Mouse (Mus musculus) embryonic facial prominence, embryonic 14.5 days (tissue): ENCODE results near the gene Gm49378. TPM values are rescaled to one million over a fixed set of nuclear protein-coding genes. Genes with fewer than 3 reads are reported as not detected.

Source experiments
- ATAC-seq: fragments of 200-750 bp; cut with Nextera tagmentation; 2 replicates; pipeline ENCODE4 v1.8.0; 2017; ENCODE audit warnings: low read depth, moderate number of reproducible peaks, moderate TSS enrichment
- DNase-seq: peaks from one replicate; pipeline ENCODE4 v3.0.0-alpha.2; 2015; ENCODE audit warnings: low spot score
- H3K27ac ChIP-seq: fragments of 300-500 bp; sonication (generic); replicated peaks from 2 replicates; pipeline ENCODE4 v1.5.1; 2014; ENCODE audit warnings: low read depth, mild to moderate bottlenecking, low read length, moderate library complexity
- H3K27me3 ChIP-seq: fragments of 300-500 bp; sonication (generic); replicated peaks from 2 replicates; pipeline ENCODE4 v1.6.1; 2014; ENCODE audit warnings: low read length; ENCODE audit not compliant: control insufficient read depth, insufficient read depth
- H3K36me3 ChIP-seq: fragments of 300-500 bp; sonication (generic); 2 replicates; pipeline ENCODE4 v1.6.1; 2014; ENCODE audit warnings: low read length, mixed read lengths; ENCODE audit not compliant: control insufficient read depth, insufficient read depth
- H3K4me1 ChIP-seq: fragments of 300-500 bp; sonication (generic); 2 replicates; pipeline ENCODE4 v1.6.1; 2014; ENCODE audit warnings: antibody characterized with exemption, low read length; ENCODE audit not compliant: control insufficient read depth, insufficient read depth
- H3K4me2 ChIP-seq: fragments of 300-500 bp; sonication (generic); 2 replicates; pipeline ENCODE4 v1.6.1; 2014; ENCODE audit warnings: low read depth, mild to moderate bottlenecking, low read length, moderate library complexity, mixed read lengths
- H3K4me3 ChIP-seq: fragments of 300-500 bp; sonication (generic); 2 replicates; pipeline ENCODE4 v1.5.1; 2014; ENCODE audit warnings: low read depth, mild to moderate bottlenecking, low read length
- H3K9ac ChIP-seq: fragments of 300-500 bp; sonication (generic); 2 replicates; pipeline ENCODE4 v1.6.1; 2014; ENCODE audit warnings: low read depth, mild to moderate bottlenecking, low read length, moderate library complexity, mixed read lengths
- H3K9me3 ChIP-seq: fragments of 300-500 bp; sonication (generic); 2 replicates; pipeline ENCODE4 v1.6.1; 2016; ENCODE audit warnings: low read length; ENCODE audit not compliant: control insufficient read depth
- WGBS: fragments of 180-500 bp; shearing (Covaris S2); extraction: QIAGEN DNeasy Blood & Tissue Kit; methylation state at CpG from one replicate; pipeline ENCODE4 v1.1.7; 2014; 5-methylcytosine and 5-hydroxymethylcytosine counted together
- polyA plus RNA-seq: library from polyadenylated mRNA; unstranded; fragments of >200 nt; fragmentation: Nextera tagmentation; extraction: Ambion mirVana; gene quantifications from 2 replicates; pipeline ENCODE4 v1.2.1, GENCODE M21; 2014

Gm49378 gene
- polyA plus RNA-seq, 1 experiment from 2014 or later, result 0.79 TPM

- Histone ChIP-seq H3K9me3 (no peaks in the 10 kb centered on the region), H3K4me1 (peaks cover 4% of the 10 kb centered on the region; the same call in 1 of the 2 replicates), H3K27me3 (no peaks in the 10 kb centered on the region), H3K9ac (peak within 1 kb of the TSS; percentile 60), H3K27ac (peak within 1 kb of the TSS; percentile 48), H3K4me3 (peak within 1 kb of the TSS; percentile 42), H3K36me3 (peaks cover 81% of the 10 kb centered on the region), H3K4me2 (peak within 1 kb of the TSS; percentile 59)
- 83% methylated on average over 7 of the region's 7 CpGs for WGBS
- no peak for ATAC-seq
- no peak for DNase-seq
Observed at GRCm38 (mm10) chr14:55603271-55603632, 34.4 kb downstream of the Gm49378 start, which contains the start of gene Irf9. Irf9 (plus strand) TSS chr14:55603571.

- H3K4me2 ChIP-seq, result no peak overlapping the region
- peaks cover 91% of the 10 kb centered on the region for H3K36me3 ChIP-seq
- no peak for ATAC-seq
- WGBS, result 96% methylated on average over 21 of the region's 21 CpGs
- no peaks in the 10 kb centered on the region for H3K9me3 ChIP-seq
- H3K4me1 ChIP-seq, result peaks cover 3% of the 10 kb centered on the region; the same call in 1 of the 2 replicates
- H3K27ac ChIP-seq, result no peak overlapping the region
- H3K9ac ChIP-seq, result no peak overlapping the region
- DNase-seq, result no peak
- no peaks in the 10 kb centered on the region for H3K27me3 ChIP-seq
- H3K4me3 ChIP-seq, result no peak overlapping the region
Observed at GRCm38 (mm10) chr14:55598521-55599390, 38.9 kb downstream of the Gm49378 start.

DNA sequence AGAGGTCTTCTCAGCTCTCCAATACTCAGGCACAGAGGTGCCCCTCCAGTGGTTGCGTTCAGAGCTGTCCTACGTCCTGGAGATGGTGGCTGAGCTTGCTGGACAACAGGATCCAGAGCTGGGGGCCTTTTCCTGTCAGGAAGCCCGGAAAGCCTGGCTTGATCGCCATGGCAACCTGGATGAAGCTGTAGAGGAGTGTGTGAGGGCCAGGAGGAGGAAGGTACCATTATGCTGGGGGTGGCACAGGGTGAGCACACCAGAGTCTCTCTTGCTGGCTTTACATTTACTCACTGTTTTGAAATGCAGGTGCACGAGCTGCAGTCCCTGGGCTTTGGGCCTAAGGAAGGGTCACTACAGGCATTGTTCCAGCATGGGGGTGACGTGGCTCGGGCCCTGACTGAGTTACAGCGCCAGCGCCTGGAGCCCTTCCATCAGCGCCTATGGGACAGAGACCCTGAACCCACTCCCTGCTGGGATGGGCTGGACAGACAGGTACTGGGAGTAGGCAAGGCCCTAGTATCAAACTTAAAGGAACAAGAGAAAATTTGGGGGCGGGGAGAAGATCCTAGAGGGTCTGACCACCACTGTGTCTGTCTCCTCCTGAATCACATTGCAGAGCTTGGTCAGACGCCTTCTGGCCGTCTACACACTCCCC lies 41.5 kb downstream of the Gm49378 start:
- Histone ChIP-seq H3K4me1 (peaks cover 7% of the 10 kb centered on the region), H3K9me3 (no peaks in the 10 kb centered on the region), H3K4me3 (no peak overlapping the region), H3K4me2 (no peak overlapping the region), H3K27me3 (no peaks in the 10 kb centered on the region), H3K36me3 (peaks cover 65% of the 10 kb centered on the region), H3K9ac (no peak overlapping the region), H3K27ac (no peak overlapping the region)
- 84% methylated on average over 13 of the region's 13 CpGs for WGBS
- ATAC-seq (no peak), DNase-seq (no peak)

GRCm38 (mm10) chr14:55592226-55592625 lies 45.5 kb downstream of the Gm49378 start:
- Histone ChIP-seq H3K36me3 (peaks cover 49% of the 10 kb centered on the region), H3K27me3 (no peaks in the 10 kb centered on the region), H3K27ac (no peak overlapping the region; the same call in 1 of the 2 replicates), H3K4me3 (peak overlapping the region; percentile 74), H3K4me2 (peak overlapping the region; percentile 92), H3K9ac (peak overlapping the region; percentile 79), H3K4me1 (peaks cover 13% of the 10 kb centered on the region), H3K9me3 (no peaks in the 10 kb centered on the region)
- ATAC-seq, result no peak
- DNase-seq, result no peak
- 2% methylated on average over 16 of the region's 16 CpGs for WGBS

GRCm38 (mm10) chr14:55591331-55591891 lies 46.3 kb downstream of the Gm49378 start, which contains the start of gene Rnf31:
Rnf31 (plus strand) TSS chr14:55591708.
- no peaks in the 10 kb centered on the region for H3K9me3 ChIP-seq
- H3K4me1 ChIP-seq, result peaks cover 13% of the 10 kb centered on the region
- H3K27ac ChIP-seq, result peak within 1 kb of the TSS; percentile 96
- H3K9ac ChIP-seq, result peak within 1 kb of the TSS; percentile 79
- peaks cover 46% of the 10 kb centered on the region for H3K36me3 ChIP-seq
- no peaks in the 10 kb centered on the region for H3K27me3 ChIP-seq
- H3K4me2 ChIP-seq, result peak within 1 kb of the TSS; percentile 92
- peak within 1 kb of the TSS; percentile 74 for H3K4me3 ChIP-seq
- ATAC-seq (peak; percentile 93), DNase-seq (peak; percentile 97)
- WGBS, result under 1% methylated on average over 29 of the region's 33 CpGs

DNA sequence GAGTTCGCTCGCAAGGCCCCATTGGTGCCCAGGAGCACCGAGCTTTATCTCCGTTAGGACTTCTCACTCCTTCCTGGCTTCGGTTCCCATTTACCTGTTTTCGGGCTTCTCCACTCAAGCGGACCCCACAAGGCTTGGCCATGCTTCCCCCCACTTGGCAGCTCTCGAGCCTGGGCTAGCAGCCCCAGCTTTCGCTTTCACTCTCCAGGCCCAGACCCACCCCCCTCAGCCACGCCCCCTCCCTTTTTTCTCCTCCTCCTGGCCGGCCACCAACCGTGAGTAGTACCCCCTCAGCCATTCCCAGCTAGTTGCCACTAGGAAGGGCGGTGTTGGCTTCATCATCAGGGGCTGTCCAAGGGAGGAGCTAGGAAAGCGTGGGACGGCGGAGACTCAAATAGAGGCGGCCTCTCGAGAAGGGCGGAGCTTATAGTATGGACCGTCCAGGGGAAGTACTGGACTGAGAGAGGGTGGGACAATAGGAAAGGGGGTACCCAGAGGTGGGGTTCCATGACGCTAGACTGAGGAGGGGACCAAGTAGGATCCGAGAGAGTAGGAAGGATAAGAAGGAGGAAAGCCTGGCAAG lies 46.9 kb downstream of the Gm49378 start, which contains the start of gene Psme2:
Gene Psme2, minus strand, starts transcription at position 366 of the 583 bp plus-strand sequence.
- peaks cover 41% of the 10 kb centered on the region for H3K36me3 ChIP-seq
- ATAC-seq (peak; percentile 96), DNase-seq (peak; percentile 99)
- H3K27ac ChIP-seq, result peak within 1 kb of the TSS; percentile 96
- H3K4me2 ChIP-seq, result peak within 1 kb of the TSS; percentile 92
- peaks cover 13% of the 10 kb centered on the region for H3K4me1 ChIP-seq
- H3K9me3 ChIP-seq, result no peaks in the 10 kb centered on the region
- peak within 1 kb of the TSS; percentile 74 for H3K4me3 ChIP-seq
- H3K9ac ChIP-seq, result peak within 1 kb of the TSS; percentile 79
- WGBS, result under 1% methylated on average over 22 of the region's 22 CpGs
- no peaks in the 10 kb centered on the region for H3K27me3 ChIP-seq

DNA sequence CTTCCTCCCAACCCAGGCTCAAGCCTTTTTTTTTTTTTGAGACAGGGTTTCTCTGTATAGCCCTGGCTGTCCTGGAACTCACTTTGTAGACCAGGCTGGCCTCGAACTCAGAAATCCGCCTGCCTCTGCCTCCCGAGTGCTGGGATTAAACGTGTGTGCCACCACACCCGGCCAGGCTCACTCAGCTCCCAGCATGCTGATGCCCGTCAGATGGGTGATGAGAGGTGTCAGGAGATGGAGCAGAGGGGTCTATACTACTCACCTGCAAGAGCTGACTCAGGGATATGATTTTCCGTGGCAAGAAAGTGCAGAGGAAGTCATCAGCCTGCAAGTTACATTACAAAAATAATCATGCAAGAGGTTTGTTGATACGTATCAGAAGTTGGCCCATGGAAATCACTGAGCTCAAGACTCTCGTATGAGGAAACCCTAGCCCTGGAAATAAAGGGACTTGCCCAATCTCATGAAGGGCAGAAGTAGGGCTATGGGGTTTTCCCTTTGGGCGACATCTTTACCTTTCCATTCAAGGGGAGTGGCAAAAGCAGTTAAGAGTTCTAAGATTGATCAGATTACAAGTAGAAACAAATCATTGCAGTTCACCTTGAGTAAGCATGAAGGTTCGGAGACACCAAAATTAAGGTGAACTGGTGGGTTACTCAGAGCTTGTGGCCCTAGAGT lies 47.8 kb downstream of the Gm49378 start:
- 83% methylated on average over 11 of the region's 11 CpGs for whole genome bisulfite sequencing
- H3K4me1 ChIP-seq, result peaks cover 13% of the 10 kb centered on the region
- peak overlapping the region; percentile 92 for H3K4me2 ChIP-seq
- peak overlapping the region; percentile 74 for H3K4me3 ChIP-seq
- H3K36me3 ChIP-seq, result peaks cover 31% of the 10 kb centered on the region
- no peaks in the 10 kb centered on the region for H3K9me3 ChIP-seq
- peak overlapping the region; percentile 74 for H3K9ac ChIP-seq
- DNase-seq, result no peak
- H3K27ac ChIP-seq, result peak overlapping the region; percentile 81
- no peaks in the 10 kb centered on the region for H3K27me3 ChIP-seq
- ATAC-seq, result no peak

- Histone ChIP-seq H3K36me3 (peaks cover 26% of the 10 kb centered on the region), H3K9ac (no peak overlapping the region), H3K4me1 (peaks cover 13% of the 10 kb centered on the region), H3K9me3 (no peaks in the 10 kb centered on the region), H3K4me2 (no peak overlapping the region), H3K27ac (no peak overlapping the region), H3K4me3 (no peak overlapping the region), H3K27me3 (no peaks in the 10 kb centered on the region)
- ATAC-seq (no peak), DNase-seq (no peak)
- WGBS, result 84% methylated on average over 5 of the region's 5 CpGs
Observed at GRCm38 (mm10) chr14:55589271-55589670, 48.4 kb downstream of the Gm49378 start.
